Mouse (Mus musculus) heart, embryonic 16.5 days (tissue): ENCODE results near the gene Rgs14. TPM values are rescaled to one million over a fixed set of nuclear protein-coding genes. Genes with fewer than 3 reads are reported as not detected.

Experiments used
- ATAC-seq: fragments of 200-750 bp; cut with Nextera tagmentation; replicated peaks from 2 replicates; pipeline ENCODE4 v1.8.0; 2017; ENCODE audit warnings: moderate number of reproducible peaks; ENCODE audit not compliant: insufficient read depth, low FRiP score; ENCODE audit errors: extremely low read depth
- H3K27ac ChIP-seq: fragments of 300-500 bp; sonication (generic); 2 replicates; pipeline ENCODE4 v1.5.1; 2014; ENCODE audit warnings: mild to moderate bottlenecking, low read length, control low read depth, moderate library complexity
- H3K27me3 ChIP-seq: fragments of 300-500 bp; sonication (generic); 2 replicates; pipeline ENCODE4 v1.6.1; 2014; ENCODE audit warnings: low read length, mixed read lengths; ENCODE audit not compliant: control insufficient read depth, insufficient read depth
- H3K36me3 ChIP-seq: fragments of 300-500 bp; sonication (generic); 2 replicates; pipeline ENCODE4 v1.6.1; 2014; ENCODE audit not compliant: control insufficient read depth, insufficient read depth
- H3K4me1 ChIP-seq: fragments of 300-500 bp; sonication (generic); 2 replicates; pipeline ENCODE4 v1.6.1; 2014; ENCODE audit warnings: low read length, mixed read lengths; ENCODE audit not compliant: control insufficient read depth, insufficient read depth
- H3K4me2 ChIP-seq: fragments of 300-500 bp; sonication (generic); 2 replicates; pipeline ENCODE4 v1.6.1; 2014; ENCODE audit warnings: low read depth, mild to moderate bottlenecking, control low read depth, low read length
- H3K4me3 ChIP-seq: fragments of 300-500 bp; sonication (generic); 2 replicates; pipeline ENCODE4 v1.5.1; 2014; ENCODE audit warnings: mild to moderate bottlenecking, control low read depth, low read length
- H3K9ac ChIP-seq: fragments of 300-500 bp; sonication (generic); 2 replicates; pipeline ENCODE4 v1.6.1; 2014; ENCODE audit warnings: low read length, control low read depth
- H3K9me3 ChIP-seq: fragments of 300-500 bp; sonication (generic); replicated peaks from 2 replicates; pipeline ENCODE4 v1.6.1; 2016; ENCODE audit warnings: low read length; ENCODE audit not compliant: control insufficient read depth
- WGBS: fragments of 180-500 bp; shearing (Covaris S2); extraction: QIAGEN DNeasy Blood & Tissue Kit; methylation state at CpG from one replicate; pipeline ENCODE4 v1.1.7; 2014; 5-methylcytosine and 5-hydroxymethylcytosine counted together
- polyA plus RNA-seq: library from polyadenylated mRNA; unstranded; fragments of >200 nt; fragmentation: Nextera tagmentation; extraction: Ambion mirVana; gene quantifications from 2 replicates; pipeline ENCODE4 v1.2.1, GENCODE M21; 2015

Rgs14 gene
- polyA plus RNA-seq, 1 experiment from 2014 or later, result 2.4 TPM

DNA sequence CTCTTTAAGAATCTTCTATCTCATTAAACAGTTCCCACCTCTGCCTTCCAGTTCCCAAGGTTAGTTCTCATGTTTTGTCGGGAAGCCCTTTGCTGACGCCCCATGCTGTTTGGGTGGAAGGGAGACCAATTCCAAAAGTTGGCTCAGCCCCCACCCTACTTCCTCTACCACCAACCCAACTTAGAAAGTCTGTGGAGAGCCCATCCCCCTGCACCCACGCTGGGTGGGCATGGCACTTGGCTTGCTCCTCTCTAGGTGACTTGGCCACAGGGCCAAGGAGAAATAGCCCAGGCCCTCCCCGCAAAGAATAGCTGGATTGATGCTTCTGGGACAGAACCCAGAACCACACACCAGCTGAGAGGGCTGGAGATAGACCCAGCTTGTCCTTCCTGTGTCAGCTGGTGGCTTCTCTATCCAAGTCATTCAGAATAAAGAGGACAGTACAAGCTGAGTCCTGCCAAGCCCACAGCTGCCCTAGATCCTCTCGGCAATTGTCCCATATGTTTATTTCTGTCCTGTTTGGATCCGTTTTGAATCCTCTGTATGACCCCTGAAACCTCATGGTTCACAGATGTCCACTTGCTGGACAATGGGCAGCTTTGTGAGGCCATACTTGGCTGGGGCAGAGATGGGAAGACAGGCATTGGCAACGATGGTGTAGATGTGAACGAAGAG lies 1.6 kb downstream of the Rgs14 start:
- no peak overlapping the region for H3K4me3 ChIP-seq
- no peak for ATAC-seq
- peaks cover 21% of the 10 kb centered on the region for H3K27me3 ChIP-seq
- H3K27ac ChIP-seq, result no peak overlapping the region
- no peak overlapping the region for H3K9ac ChIP-seq
- H3K4me1 ChIP-seq, result peaks cover 6% of the 10 kb centered on the region
- H3K9me3 ChIP-seq, result no peaks in the 10 kb centered on the region
- WGBS, result 60% methylated on average over 8 of the region's 8 CpGs
- no peak overlapping the region for H3K4me2 ChIP-seq
- no peaks in the 10 kb centered on the region for H3K36me3 ChIP-seq

DNA sequence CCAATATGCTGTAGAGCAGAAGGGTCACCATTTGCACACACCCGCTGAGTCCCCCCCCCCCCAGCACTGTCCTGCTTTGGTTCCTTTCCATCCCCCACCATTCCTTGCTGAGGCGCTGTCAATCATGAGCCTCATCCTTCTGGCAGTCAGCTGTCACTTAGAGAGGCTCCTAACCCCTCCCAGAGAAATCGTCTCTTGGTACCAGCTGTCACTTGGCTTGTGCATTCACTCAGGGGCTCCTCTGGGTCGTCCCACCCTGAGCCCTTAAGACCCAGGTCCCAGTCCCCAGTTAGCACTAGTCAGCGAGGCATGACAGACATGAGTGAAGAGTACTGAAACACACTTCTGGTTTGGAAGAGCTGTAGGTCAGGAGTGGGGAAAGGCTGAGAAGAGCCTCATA lies 2.2 kb downstream of the Rgs14 start:
- no peak for ATAC-seq
- Histone ChIP-seq H3K27ac (no peak overlapping the region), H3K9ac (no peak overlapping the region), H3K36me3 (no peaks in the 10 kb centered on the region), H3K4me3 (no peak overlapping the region), H3K27me3 (peaks cover 21% of the 10 kb centered on the region), H3K4me2 (no peak overlapping the region), H3K9me3 (no peaks in the 10 kb centered on the region), H3K4me1 (peaks cover 6% of the 10 kb centered on the region)
- 50% methylated on average over 5 of the region's 5 CpGs for WGBS

DNA sequence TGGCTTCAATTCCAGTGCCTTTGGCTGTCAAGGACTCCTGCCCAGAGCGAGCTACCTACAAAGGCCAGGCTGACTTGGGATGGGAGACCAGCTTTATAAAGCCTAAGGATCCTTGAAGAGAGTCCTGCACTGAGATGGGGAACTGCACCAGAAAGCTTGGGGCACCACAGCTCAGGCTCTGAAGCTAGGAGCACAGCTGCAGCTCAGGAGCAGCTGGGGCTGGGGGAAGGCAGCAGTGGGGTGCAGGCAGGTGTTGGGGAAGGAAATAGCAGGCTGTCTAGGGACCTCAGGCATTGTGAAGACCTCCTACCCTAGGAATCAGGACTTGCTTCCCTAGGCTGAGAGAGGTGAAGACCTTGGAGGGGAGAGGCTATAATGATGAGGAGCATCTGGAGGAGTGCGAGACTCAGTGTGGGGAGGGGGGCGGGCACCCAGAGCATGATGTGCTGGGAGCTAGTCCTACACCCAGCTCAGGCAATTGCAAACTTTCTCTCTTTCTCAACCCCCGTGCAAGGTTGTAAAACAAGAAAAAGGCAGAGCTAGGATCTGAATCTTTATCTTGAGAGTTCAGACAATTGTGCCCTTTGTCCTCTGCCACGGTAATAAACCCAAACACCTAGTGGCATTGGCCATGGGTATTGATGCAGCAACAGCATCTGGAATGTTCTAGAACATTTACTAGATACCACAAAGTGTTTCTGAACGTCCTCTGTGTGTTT lies 4.8 kb downstream of the Rgs14 start:
- Histone ChIP-seq H3K4me3 (no peak overlapping the region), H3K27ac (no peak overlapping the region), H3K36me3 (no peaks in the 10 kb centered on the region), H3K4me2 (no peak overlapping the region), H3K9ac (no peak overlapping the region), H3K9me3 (no peaks in the 10 kb centered on the region), H3K4me1 (peaks cover 6% of the 10 kb centered on the region), H3K27me3 (peaks cover 37% of the 10 kb centered on the region)
- ATAC-seq, result no peak
- 53% methylated on average over 6 of the region's 6 CpGs for WGBS

DNA sequence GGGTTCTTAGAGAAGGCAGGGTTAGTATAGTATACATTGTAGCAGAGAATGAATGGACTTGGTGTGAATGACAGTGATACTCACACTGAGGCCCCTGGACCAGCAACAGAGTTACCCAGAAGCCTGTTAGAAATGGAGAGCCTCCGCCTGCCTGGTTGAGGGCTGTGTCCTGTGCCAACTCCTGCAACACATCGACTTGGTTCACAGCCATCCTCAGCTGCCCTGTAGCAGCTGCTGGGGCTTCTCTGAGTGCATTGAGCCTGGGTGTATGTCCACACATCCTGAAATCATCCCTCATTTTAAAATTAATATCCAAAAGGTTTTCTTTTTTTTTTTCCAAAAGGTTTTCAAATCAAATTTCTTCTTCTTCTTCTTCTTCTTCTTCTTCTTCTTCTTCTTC lies 6.3 kb downstream of the Rgs14 start:
- no peaks in the 10 kb centered on the region for H3K9me3 ChIP-seq
- H3K4me3 ChIP-seq, result no peak overlapping the region
- H3K4me2 ChIP-seq, result no peak overlapping the region
- no peaks in the 10 kb centered on the region for H3K4me1 ChIP-seq
- WGBS, result 63% methylated on average over 2 of the region's 2 CpGs
- peaks cover 50% of the 10 kb centered on the region for H3K27me3 ChIP-seq
- no peak for ATAC-seq
- no peak overlapping the region for H3K27ac ChIP-seq
- H3K36me3 ChIP-seq, result no peaks in the 10 kb centered on the region
- H3K9ac ChIP-seq, result no peak overlapping the region

DNA sequence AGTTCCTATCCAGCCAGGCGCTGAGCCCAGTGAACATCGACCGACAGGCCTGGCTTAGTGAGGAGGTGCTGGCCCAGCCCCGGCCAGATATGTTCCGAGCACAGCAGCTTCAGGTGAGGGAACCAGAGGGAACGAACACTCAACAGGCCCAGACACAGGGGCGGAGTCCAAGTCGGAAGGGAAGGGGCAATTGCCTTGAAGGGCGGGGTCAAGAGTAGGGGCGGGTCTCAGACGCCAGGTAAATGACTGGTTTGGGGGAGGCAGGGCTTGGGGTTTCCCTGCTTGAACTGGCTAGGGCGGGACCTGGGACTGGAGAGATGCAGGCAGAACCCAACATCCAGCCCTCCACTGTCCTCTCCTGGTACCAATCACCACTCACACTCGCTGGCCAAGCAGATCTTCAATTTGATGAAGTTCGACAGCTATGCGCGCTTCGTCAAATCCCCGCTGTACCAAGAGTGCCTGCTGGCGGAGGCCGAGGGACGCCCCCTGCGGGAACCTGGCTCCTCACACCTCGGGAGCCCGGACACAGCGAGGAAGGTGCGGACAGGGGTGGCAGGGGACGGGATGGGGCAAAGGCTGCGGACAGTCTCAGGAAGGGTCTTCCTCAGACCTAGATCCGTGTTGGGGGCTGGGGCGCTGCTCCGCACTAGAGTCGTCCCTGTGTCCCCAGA lies 9.5 kb downstream of the Rgs14 start:
- Histone ChIP-seq H3K9ac (no peak overlapping the region), H3K27ac (no peak overlapping the region), H3K27me3 (peaks cover 47% of the 10 kb centered on the region), H3K4me2 (peak overlapping the region; percentile 22; the same call in 1 of the 2 replicates), H3K9me3 (no peaks in the 10 kb centered on the region), H3K36me3 (no peaks in the 10 kb centered on the region), H3K4me3 (no peak overlapping the region), H3K4me1 (no peaks in the 10 kb centered on the region)
- WGBS, result 9% methylated on average over 32 of the region's 32 CpGs
- ATAC-seq, result no peak

DNA sequence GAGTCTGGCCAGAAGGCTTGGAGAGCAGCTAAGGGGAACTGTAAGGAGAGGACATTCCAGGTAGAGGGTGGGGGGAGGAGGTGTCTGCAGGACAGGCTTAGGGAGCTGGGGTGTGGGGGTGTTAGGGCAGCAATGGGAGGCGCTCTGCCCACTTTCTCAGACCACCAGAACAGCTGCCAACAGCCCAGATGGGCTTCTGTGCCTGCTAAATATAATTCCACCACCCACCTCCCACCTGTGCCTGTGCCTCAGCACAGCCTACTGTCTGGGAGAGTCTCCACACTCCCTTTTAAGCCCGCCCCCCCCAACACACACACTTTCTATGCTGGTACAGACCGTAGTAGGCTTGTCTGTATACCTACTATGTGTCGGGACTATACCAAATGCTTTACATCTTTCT lies 12.3 kb downstream of the Rgs14 start:
- no peak overlapping the region for H3K4me3 ChIP-seq
- H3K9ac ChIP-seq, result no peak overlapping the region
- ATAC-seq, result no peak
- no peaks in the 10 kb centered on the region for H3K9me3 ChIP-seq
- no peak overlapping the region for H3K27ac ChIP-seq
- WGBS, result 69% methylated on average over 4 of the region's 4 CpGs
- H3K4me1 ChIP-seq, result no peaks in the 10 kb centered on the region
- peaks cover 39% of the 10 kb centered on the region for H3K27me3 ChIP-seq
- H3K36me3 ChIP-seq, result no peaks in the 10 kb centered on the region
- no peak overlapping the region for H3K4me2 ChIP-seq

DNA sequence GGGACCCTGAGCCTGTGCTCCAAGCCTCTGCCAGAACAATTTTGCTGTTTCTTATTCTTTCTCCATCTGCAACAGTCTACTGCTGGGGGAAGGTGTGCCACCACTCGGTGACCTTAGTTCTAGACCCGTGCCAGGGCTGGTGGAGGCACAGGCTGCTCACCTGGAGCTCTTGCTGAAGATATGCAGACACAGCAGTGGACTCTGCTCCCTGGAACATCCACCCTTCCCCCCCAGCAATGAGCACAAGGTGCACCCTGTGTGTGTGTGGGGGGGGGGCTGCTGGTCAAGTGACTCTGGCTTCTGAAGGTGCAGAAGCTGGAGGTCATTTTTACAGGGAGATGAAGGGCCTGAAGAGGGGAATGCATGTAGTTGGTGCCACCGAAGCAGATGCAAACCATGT lies 21.1 kb downstream of the Rgs14 start:
- Histone ChIP-seq H3K9ac (no peak overlapping the region), H3K27ac (no peak overlapping the region), H3K36me3 (no peaks in the 10 kb centered on the region), H3K27me3 (no peaks in the 10 kb centered on the region), H3K9me3 (0 out of 2 replicates have a peak, but pooled peaks cover 4% of the 10 kb centered on the region), H3K4me1 (no peaks in the 10 kb centered on the region), H3K4me2 (no peak overlapping the region), H3K4me3 (no peak overlapping the region)
- no peak for ATAC-seq
- WGBS, result 78% methylated on average over 3 of the region's 3 CpGs

DNA sequence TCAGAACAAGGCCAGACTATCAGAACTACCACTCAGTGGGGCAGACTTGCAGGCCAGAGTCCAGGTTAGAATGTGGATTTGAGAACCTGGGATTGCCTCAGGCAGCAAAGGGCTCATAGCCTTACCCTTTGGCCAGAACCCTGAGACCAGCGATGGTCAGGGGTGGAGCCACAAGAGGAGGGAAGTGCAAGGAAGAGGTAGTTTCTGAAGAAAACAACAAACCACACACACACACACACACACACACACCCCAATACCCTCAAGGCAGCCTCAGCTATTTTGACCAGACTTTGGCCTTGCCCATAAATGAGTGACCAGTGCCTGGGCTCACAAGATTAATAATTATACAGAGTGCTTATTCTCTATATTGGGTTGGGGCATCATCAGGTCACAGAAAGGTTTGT lies 22.1 kb downstream of the Rgs14 start:
- no peak overlapping the region for H3K4me3 ChIP-seq
- no peak for ATAC-seq
- no peak overlapping the region for H3K4me2 ChIP-seq
- no peaks in the 10 kb centered on the region for H3K4me1 ChIP-seq
- H3K9me3 ChIP-seq, result 0 out of 2 replicates have a peak, but pooled peaks cover 4% of the 10 kb centered on the region
- 74% methylated on average over 1 of the region's 1 CpGs for WGBS
- no peaks in the 10 kb centered on the region for H3K36me3 ChIP-seq
- H3K27ac ChIP-seq, result no peak overlapping the region
- H3K9ac ChIP-seq, result no peak overlapping the region
- no peaks in the 10 kb centered on the region; the same call in 1 of the 2 replicates for H3K27me3 ChIP-seq

DNA sequence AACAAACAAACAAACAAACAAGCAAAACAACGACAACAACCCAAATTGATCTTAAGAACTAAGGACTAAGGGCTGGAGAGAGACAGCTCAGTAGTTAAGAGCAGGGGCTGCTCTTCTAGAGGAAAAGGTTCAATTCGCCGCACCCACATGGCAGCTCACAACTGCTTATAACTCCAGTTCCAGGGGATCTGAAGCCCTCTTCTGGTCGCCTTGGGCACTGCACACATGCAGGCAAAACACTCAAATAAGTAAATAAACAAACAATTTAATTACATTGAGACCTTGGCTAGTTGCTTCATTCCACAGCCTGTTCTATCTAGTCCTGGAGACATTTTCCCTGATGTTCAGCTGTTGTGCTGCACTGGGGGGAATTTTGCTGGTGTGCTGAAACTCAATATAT lies 23.4 kb downstream of the Rgs14 start:
- Histone ChIP-seq H3K9me3 (0 out of 2 replicates have a peak, but pooled peaks cover 4% of the 10 kb centered on the region), H3K27me3 (no peaks in the 10 kb centered on the region; the same call in 1 of the 2 replicates), H3K36me3 (no peaks in the 10 kb centered on the region), H3K9ac (no peak overlapping the region), H3K4me2 (no peak overlapping the region), H3K27ac (no peak overlapping the region), H3K4me3 (no peak overlapping the region), H3K4me1 (no peaks in the 10 kb centered on the region)
- no peak for ATAC-seq
- WGBS, result 60% methylated on average over 4 of the region's 4 CpGs
